Mouse (Mus musculus) right cerebral cortex, adult 2 months (tissue): ENCODE measurements at regions not wholly inside any gene's neighbourhood (a gene's known extent, or its start where the extent isn't known, plus 50 kb on each side); places are given as distances from the start of the nearest gene placed in this dataset.

ENCODE experiments used
- DNase-seq, 2 experiments: peaks; one replicate each; pipeline ENCODE4 v3.0.0; 2021 to 2022; ENCODE audit warnings: low spot score in 2 of 2

DNA sequence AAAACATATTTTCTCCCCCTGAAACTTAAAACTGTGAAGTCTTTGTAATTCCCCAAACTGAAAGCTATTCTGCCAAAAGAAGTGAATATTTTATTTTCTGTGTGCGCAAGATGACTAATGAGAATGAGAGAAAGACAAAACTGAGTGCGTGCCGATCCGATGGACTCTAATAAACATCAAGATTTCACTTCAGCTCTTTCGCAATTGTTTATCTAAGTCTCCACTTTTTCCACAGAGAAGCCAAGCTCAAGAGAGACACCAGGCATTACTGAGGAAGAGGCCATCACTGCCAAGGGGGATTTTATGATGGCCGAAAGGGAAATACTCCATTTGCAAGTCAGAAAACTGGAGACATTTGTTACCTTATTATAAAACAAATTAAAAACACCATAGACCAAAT lies 55.0 kb upstream of the Uqcrfs1 start:
- DNase-seq, result no peak

DNA sequence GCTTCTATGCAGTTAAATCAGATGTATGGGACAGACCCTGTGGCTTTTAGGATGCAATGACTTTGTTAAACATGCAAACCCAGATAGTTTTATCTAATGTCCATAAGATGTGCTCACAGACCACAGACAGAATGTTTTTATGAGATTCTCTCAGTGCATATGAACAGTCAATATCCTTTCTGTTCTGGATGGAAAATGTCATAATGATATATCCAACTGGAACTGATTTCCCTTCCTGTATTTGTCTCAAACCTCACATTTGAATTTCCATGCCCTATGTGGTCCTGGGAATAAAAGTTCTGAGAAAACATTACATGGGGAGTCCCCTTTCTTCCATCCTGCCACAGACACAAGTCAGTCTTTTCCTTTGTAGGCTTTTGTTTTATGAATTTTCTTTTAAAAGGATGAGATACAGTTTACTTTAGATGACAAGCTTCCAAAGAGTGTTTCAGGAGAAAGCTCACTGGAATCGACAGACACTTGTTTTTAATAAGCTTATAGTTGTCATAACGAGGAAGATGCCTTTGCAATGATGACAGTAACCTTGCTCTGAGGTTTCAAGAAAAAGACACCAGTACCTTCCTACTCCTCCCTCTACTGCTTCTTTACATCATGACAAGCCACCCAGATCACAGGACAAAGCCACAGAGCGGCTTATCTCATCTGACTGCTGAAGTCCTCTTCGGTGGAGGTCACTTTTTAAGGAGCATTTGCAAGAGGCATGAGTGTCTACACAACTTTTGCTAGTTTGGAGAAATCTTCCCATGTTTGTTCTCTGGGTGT lies 55.7 kb upstream of the Uqcrfs1 start:
- no peak for DNase-seq

- DNase-seq, result peak; percentile 43 to 60
Observed at GRCm38 (mm10) chr13:30603936-30604335, 55.9 kb upstream of the Dusp22 start.

DNA sequence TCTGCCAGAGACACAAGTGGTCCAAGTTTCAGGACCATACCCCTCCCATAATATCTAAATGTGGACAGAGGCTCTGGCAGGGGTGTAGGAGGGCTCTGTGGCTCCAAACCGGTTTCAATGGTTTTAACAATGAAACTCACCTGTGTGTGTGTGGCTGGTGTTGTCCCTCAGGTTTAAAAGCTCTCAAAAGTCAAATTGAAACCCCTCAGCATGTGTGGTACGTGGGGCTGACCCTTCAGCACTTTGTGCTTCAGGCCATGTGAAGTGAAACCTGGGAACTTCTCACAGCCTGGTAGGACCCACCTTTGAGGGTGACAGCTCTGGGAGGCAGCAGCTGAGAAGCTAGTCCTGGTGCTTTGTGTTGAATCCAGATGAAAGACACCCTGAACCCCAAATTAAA lies 52.5 kb upstream of the Dusp22 start:
- no peak for DNase-seq

- DNase-seq, result peak; percentile 26 to 50
Observed at GRCm38 (mm10) chr13:30607881-30608280, 51.9 kb upstream of the Dusp22 start.

- DNase-seq, result no peak
Observed at GRCm38 (mm10) chr13:30609784-30610183, 50.0 kb upstream of the Dusp22 start.
